Mouse (Mus musculus): ENCODE measurements around the gene Ccdc9b. TPM values are rescaled to one million over a fixed set of nuclear protein-coding genes. Genes with fewer than 3 reads are reported as not detected.

Ccdc9b gene
- polyA plus RNA-seq, 1 experiment from 2014 or later: 2.8 TPM

- H3K4me1 ChIP-seq: peaks cover 13% of the 10 kb centered on the region
- no peaks in the 10 kb centered on the region; the same call in 1 of the 2 replicates for H3K36me3 ChIP-seq (replicated peaks)
- H3K9ac ChIP-seq: no peak overlapping the region
- ATAC-seq (ENCODE audit: low FRiP score): no peak
- H3K4me2 ChIP-seq: no peak overlapping the region
- H3K4me3 ChIP-seq (replicated peaks): no peak overlapping the region
- WGBS: 89% methylated on average over 4 of the region's 4 CpGs
- no peak overlapping the region for H3K27ac ChIP-seq
- H3K27me3 ChIP-seq: peaks cover 46% of the 10 kb centered on the region
- no peaks in the 10 kb centered on the region for H3K9me3 ChIP-seq
Observed at GRCm38 (mm10) chr2:118756103-118756502, 6.4 kb downstream of the Ccdc9b start.

- 88% methylated on average over 6 of the region's 6 CpGs for WGBS
- H3K36me3 ChIP-seq (replicated peaks): no peaks in the 10 kb centered on the region; the same call in 1 of the 2 replicates
- H3K9me3 ChIP-seq: no peaks in the 10 kb centered on the region
- no peak for ATAC-seq (ENCODE audit: low FRiP score)
- no peak overlapping the region for H3K4me3 ChIP-seq (replicated peaks)
- no peak overlapping the region for H3K27ac ChIP-seq
- peaks cover 12% of the 10 kb centered on the region for H3K4me1 ChIP-seq
- H3K4me2 ChIP-seq: no peak overlapping the region
- H3K27me3 ChIP-seq: peaks cover 42% of the 10 kb centered on the region
- H3K9ac ChIP-seq: no peak overlapping the region
Observed at GRCm38 (mm10) chr2:118755407-118755806, 7.1 kb downstream of the Ccdc9b start.

DNA sequence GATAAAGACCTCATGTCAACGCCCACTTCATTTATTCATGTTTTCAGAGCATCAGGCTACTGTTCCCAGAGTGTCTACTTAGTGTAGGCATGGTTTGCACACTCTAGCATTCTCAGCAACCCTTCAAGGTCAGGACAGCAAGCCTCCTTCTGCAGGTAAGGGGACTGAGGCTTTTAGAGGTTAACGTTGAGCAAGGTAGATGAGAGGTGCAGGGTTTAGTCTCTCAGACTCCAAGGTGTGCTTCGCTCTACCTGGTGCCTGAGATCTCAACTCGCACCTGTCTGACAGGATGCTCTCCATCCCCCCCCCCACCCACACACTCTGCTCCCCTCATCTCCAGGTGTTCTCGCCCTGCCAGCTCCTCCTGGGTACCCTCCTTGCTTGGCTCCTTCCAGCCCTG, 8.3 kb downstream of the Ccdc9b start:
- Histone ChIP-seq H3K4me2 (no peak overlapping the region), H3K9ac (no peak overlapping the region), H3K27ac (no peak overlapping the region), H3K4me3 (replicated peaks) (no peak overlapping the region), H3K27me3 (peaks cover 33% of the 10 kb centered on the region), H3K36me3 (replicated peaks) (peaks cover 2% of the 10 kb centered on the region), H3K9me3 (no peaks in the 10 kb centered on the region), H3K4me1 (peaks cover 19% of the 10 kb centered on the region)
- no peak for ATAC-seq (ENCODE audit: low FRiP score)
- 93% methylated on average over 5 of the region's 5 CpGs for WGBS

GRCm38 (mm10) chr2:118752792-118753108, 9.7 kb downstream of the Ccdc9b start:
- peaks cover 4% of the 10 kb centered on the region for H3K36me3 ChIP-seq (replicated peaks)
- H3K4me3 ChIP-seq (replicated peaks): no peak overlapping the region
- H3K27ac ChIP-seq: no peak overlapping the region
- H3K9ac ChIP-seq: no peak overlapping the region
- no peak overlapping the region for H3K4me2 ChIP-seq
- 79% methylated on average over 4 of the region's 4 CpGs for WGBS
- peaks cover 23% of the 10 kb centered on the region for H3K27me3 ChIP-seq
- peaks cover 28% of the 10 kb centered on the region for H3K4me1 ChIP-seq
- no peak for ATAC-seq (ENCODE audit: low FRiP score)
- no peaks in the 10 kb centered on the region for H3K9me3 ChIP-seq

DNA sequence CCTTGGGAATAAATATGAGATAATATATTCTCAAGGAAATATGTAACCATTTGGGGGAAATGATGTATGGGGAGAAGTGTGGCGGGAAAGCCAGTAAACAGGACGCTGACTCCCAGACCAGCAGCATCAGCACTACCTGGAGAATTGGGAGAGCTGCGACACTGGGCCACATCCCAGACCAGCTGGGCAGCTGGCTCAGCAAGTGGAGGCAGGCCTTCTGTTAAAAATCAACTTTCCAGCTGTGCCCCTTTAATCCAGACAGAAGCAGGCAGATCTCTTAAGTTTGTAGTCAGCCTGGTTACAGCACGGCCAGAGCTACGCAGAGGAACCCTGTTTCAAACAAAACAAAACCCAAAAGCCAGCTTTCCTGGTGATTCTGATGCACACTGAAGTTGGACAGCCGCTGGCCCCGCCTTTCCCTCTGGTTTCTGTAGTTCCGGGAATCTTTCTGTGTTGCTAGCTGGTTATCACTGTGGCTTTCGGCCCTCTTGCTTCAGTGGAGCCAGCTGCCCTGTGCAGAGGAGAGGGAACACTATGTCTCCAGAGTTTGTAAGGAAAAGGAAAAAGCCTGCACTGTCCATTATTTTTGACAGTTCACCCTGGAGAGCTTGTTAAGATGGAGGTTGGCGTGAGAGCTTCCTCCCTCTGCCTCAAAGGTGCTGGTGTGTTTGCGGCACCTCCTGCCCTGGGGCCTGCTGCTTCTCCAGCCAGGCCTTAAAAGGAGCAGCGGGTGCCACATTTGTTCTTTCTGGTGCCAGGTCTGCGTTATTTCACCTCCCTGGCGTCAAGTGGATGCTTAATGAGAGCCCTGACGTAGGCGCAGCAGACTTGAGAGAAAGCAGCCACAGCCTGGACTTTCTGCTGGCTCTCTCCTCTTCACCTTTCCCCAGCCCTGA, 10.3 kb downstream of the Ccdc9b start:
- H3K27me3 ChIP-seq: peaks cover 20% of the 10 kb centered on the region
- H3K4me1 ChIP-seq: peaks cover 34% of the 10 kb centered on the region
- H3K27ac ChIP-seq: no peak overlapping the region
- peaks cover 4% of the 10 kb centered on the region; the same call in 1 of the 2 replicates for H3K36me3 ChIP-seq (replicated peaks)
- no peak overlapping the region for H3K9ac ChIP-seq
- no peak overlapping the region for H3K4me3 ChIP-seq (replicated peaks)
- no peak overlapping the region for H3K4me2 ChIP-seq
- no peaks in the 10 kb centered on the region for H3K9me3 ChIP-seq
- 74% methylated on average over 16 of the region's 16 CpGs for WGBS
- no peak for ATAC-seq (ENCODE audit: low FRiP score)

GRCm38 (mm10) chr2:118750476-118750875, 12.0 kb downstream of the Ccdc9b start:
- peaks cover 14% of the 10 kb centered on the region for H3K27me3 ChIP-seq
- no peaks in the 10 kb centered on the region for H3K9me3 ChIP-seq
- no peak for ATAC-seq (ENCODE audit: low FRiP score)
- 88% methylated on average over 8 of the region's 8 CpGs for WGBS
- no peak overlapping the region for H3K4me2 ChIP-seq
- H3K4me1 ChIP-seq: peaks cover 40% of the 10 kb centered on the region
- H3K4me3 ChIP-seq (replicated peaks): no peak overlapping the region
- H3K36me3 ChIP-seq (replicated peaks): peaks cover 4% of the 10 kb centered on the region; the same call in 1 of the 2 replicates
- no peak overlapping the region for H3K27ac ChIP-seq
- no peak overlapping the region for H3K9ac ChIP-seq

GRCm38 (mm10) chr2:118749341-118749884, 13.0 kb downstream of the Ccdc9b start:
- 15% methylated on average over 10 of the region's 10 CpGs for WGBS
- peak overlapping the region; percentile 50; the same call in 1 of the 2 replicates for H3K27ac ChIP-seq
- H3K27me3 ChIP-seq: peaks cover 16% of the 10 kb centered on the region
- peaks cover 49% of the 10 kb centered on the region for H3K4me1 ChIP-seq
- no peaks in the 10 kb centered on the region for H3K9me3 ChIP-seq
- H3K4me2 ChIP-seq: peak overlapping the region; percentile 22
- peaks cover 4% of the 10 kb centered on the region; the same call in 1 of the 2 replicates for H3K36me3 ChIP-seq (replicated peaks)
- H3K4me3 ChIP-seq (replicated peaks): no peak overlapping the region
- peak overlapping the region; percentile 17; the same call in 1 of the 2 replicates for H3K9ac ChIP-seq
- ATAC-seq (ENCODE audit: low FRiP score): no peak

DNA sequence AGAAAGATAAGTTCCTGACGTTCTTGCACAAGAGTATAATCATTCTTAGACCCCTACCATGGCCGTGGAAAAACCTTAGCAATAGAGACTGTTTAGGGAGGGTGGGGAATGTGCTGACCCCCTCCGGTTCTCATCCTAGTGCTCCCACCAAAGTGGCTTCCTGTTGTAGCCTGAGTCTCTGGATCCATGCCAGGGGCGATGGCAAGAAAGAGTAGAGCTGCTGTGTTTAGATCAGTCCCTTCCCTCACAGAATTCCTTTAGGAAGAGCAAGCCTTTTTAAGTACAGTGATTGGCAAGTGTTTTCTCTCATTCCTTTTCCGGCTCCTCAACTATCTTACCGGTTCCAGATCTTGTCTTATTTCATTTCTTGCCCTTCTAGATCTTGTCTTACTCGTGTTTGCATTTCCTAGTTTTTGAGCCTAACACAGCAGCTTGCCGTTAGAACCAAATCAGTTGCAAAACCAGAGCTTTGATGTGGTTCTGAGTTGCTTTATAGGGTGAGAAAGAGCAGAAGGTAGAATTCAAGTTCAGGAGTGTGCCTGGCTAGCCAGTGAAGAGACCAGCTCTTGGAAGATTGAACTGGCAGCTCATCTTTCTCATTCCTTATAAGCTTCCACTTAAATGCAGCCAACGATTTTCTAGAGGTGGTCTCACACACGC, 15.0 kb downstream of the Ccdc9b start:
- Histone ChIP-seq H3K4me1 (peaks cover 48% of the 10 kb centered on the region), H3K4me3 (replicated peaks) (peak overlapping the region; percentile 94), H3K9me3 (no peaks in the 10 kb centered on the region), H3K9ac (no peak overlapping the region), H3K36me3 (replicated peaks) (peaks cover 4% of the 10 kb centered on the region; the same call in 1 of the 2 replicates), H3K4me2 (peak overlapping the region; percentile 98), H3K27me3 (peaks cover 32% of the 10 kb centered on the region), H3K27ac (no peak overlapping the region)
- WGBS: 37% methylated on average over 10 of the region's 10 CpGs
- no peak for ATAC-seq (ENCODE audit: low FRiP score)

- Histone ChIP-seq H3K27ac (peak overlapping the region; percentile 37; the same call in 1 of the 2 replicates), H3K9ac (peak overlapping the region; percentile 87), H3K4me3 (replicated peaks) (peak overlapping the region; percentile 94), H3K4me2 (peak overlapping the region; percentile 98), H3K36me3 (replicated peaks) (peaks cover 4% of the 10 kb centered on the region; the same call in 1 of the 2 replicates), H3K9me3 (no peaks in the 10 kb centered on the region), H3K4me1 (peaks cover 45% of the 10 kb centered on the region), H3K27me3 (peaks cover 40% of the 10 kb centered on the region)
- ATAC-seq (ENCODE audit: low FRiP score): peak; percentile 48
- WGBS: 0% methylated on average over 92 of the region's 113 CpGs
Observed at GRCm38 (mm10) chr2:118745915-118746901, 16.3 kb downstream of the Ccdc9b start.

GRCm38 (mm10) chr2:118745232-118745884, 17.1 kb downstream of the Ccdc9b start, which contains the start of gene Inafm2:
Gene Inafm2, plus strand, starts transcription at chr2:118745758.
- ATAC-seq (ENCODE audit: low FRiP score): peak; percentile 92
- H3K9ac ChIP-seq: peak within 1 kb of the TSS; percentile 87
- H3K27me3 ChIP-seq: peaks cover 38% of the 10 kb centered on the region
- H3K4me2 ChIP-seq: peak within 1 kb of the TSS; percentile 98
- H3K9me3 ChIP-seq: no peaks in the 10 kb centered on the region
- H3K4me1 ChIP-seq: peaks cover 42% of the 10 kb centered on the region
- peak within 1 kb of the TSS; percentile 37; the same call in 1 of the 2 replicates for H3K27ac ChIP-seq
- H3K36me3 ChIP-seq (replicated peaks): peaks cover 4% of the 10 kb centered on the region; the same call in 1 of the 2 replicates
- peak within 1 kb of the TSS; percentile 94 for H3K4me3 ChIP-seq (replicated peaks)
- under 1% methylated on average over 51 of the region's 57 CpGs for WGBS

- 9% methylated on average over 7 of the region's 7 CpGs for WGBS
- 0 out of 2 replicates have a peak overlapping the region, but pooled peaks have one; percentile 87 for H3K9ac ChIP-seq
- H3K36me3 ChIP-seq (replicated peaks): peaks cover 4% of the 10 kb centered on the region; the same call in 1 of the 2 replicates
- peak overlapping the region; percentile 98 for H3K4me2 ChIP-seq
- peaks cover 41% of the 10 kb centered on the region for H3K27me3 ChIP-seq
- H3K4me3 ChIP-seq (replicated peaks): peak overlapping the region; percentile 94
- H3K9me3 ChIP-seq: no peaks in the 10 kb centered on the region
- ATAC-seq (ENCODE audit: low FRiP score): no peak
- H3K4me1 ChIP-seq: peaks cover 35% of the 10 kb centered on the region
- no peak overlapping the region for H3K27ac ChIP-seq
Observed at GRCm38 (mm10) chr2:118744621-118745020, 17.8 kb downstream of the Ccdc9b start.

Data from forebrain, embryonic 12.5 days (tissue).